Mouse (Mus musculus) kidney, adult 8-10 months (tissue): Measurements from ENCODE around the gene Marc2.

Experiments used
- DNase-seq, 2 experiments: peaks; one replicate each; pipeline ENCODE4 v3.0.0; 2022

Gene Marc2

GRCm38 (mm10) chr1:184807627-184808417, 38.4 kb downstream of the Marc2 start:
- no peak for DNase-seq

GRCm38 (mm10) chr1:184807123-184807522, 39.1 kb downstream of the Marc2 start:
- no peak for DNase-seq

- no peak for DNase-seq
These were observed 40.5 kb downstream of the Marc2 start for GRCm38 (mm10) chr1:184805749-184806148.

GRCm38 (mm10) chr1:184793163-184793876, 52.9 kb downstream of the Marc2 start:
- peak in 1 of 2 experiments; percentile 42 for DNase-seq

GRCm38 (mm10) chr1:184791109-184791508, 55.1 kb downstream of the Marc2 start:
- DNase-seq, result no peak

- DNase-seq, result no peak
These were observed 59.7 kb downstream of the Marc2 start for GRCm38 (mm10) chr1:184786376-184787151.

GRCm38 (mm10) chr1:184783641-184784040, 62.6 kb downstream of the Marc2 start:
- DNase-seq, result no peak

- DNase-seq, result peak in 1 of 2 experiments; percentile 16
These were observed 64.1 kb downstream of the Marc2 start for GRCm38 (mm10) chr1:184782161-184782513.

GRCm38 (mm10) chr1:184781286-184782160, 64.7 kb downstream of the Marc2 start:
- DNase-seq, result no peak

- no peak for DNase-seq
These were observed 68.1 kb downstream of the Marc2 start for GRCm38 (mm10) chr1:184778157-184778556.

GRCm38 (mm10) chr1:184777061-184777795, 69.0 kb downstream of the Marc2 start:
- DNase-seq, result no peak

- DNase-seq, result peak; percentile 19 to 44
These were observed 71.0 kb downstream of the Marc2 start for GRCm38 (mm10) chr1:184775289-184775688.

GRCm38 (mm10) chr1:184771891-184772249, 74.4 kb downstream of the Marc2 start:
- no peak for DNase-seq

GRCm38 (mm10) chr1:184771202-184771890, 74.9 kb downstream of the Marc2 start:
- peak; percentile 31 to 77 for DNase-seq

GRCm38 (mm10) chr1:184763866-184764265, 82.4 kb downstream of the Marc2 start:
- no peak for DNase-seq
